Mouse (Mus musculus) spleen, adult 10 weeks (tissue): ENCODE results near the gene Mgst3. TPM values are rescaled to one million over a fixed set of nuclear protein-coding genes. Genes with fewer than 3 reads are reported as not detected.

ENCODE experiments used
- polyA plus RNA-seq: library from polyadenylated mRNA; stranded (reverse); fragments of 350-450 nt; fragmentation: Illumina TruSeq; extraction: RNeasy Lipid Tissue Mini Kit (QIAGEN cat#74804); gene quantifications from one replicate; pipeline ENCODE4 v1.2.3, GENCODE M21; 2015; ENCODE audit warnings: low replicate concordance; ENCODE audit not compliant: insufficient read depth

The Mgst3 gene
- 4.7 TPM for polyA plus RNA-seq

DNA sequence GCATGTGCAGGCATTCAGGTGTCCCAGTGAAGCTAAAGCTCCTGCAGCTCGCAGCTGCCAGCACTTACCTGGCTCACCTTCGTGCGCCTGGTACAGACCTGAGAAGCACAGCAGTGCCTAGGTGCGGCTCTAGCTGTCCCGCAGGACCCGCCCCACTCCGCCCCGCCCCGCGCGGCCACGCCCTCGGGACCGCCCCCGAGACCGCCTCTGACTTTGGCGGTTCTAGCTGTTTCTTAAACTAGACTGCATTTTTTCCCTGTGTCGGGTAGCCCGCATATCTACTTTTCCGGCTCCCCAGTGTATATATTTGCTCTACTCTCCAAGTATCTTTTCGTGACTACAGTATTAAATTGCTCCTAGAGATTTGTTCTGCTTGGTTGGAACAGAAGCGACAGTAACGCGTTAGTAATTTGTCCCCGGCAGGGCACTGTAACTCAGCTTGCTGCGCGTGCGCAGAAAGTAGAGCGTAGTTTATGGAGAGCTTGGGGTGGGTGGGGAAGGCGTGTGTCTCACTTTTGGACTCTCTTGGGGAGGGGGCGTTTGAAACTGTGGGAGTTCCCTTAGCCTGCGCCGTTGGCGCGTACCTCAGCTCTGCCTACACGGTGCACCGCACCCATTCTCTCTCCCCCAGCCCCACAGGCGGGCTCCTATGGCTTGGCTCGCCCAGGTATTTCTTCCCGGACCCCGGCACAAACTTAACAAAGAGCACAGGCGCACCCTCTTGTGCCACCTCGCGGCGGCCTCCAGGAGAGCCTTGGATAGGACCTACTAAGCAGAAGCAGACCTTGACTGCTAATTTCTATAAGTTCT lies at the start of gene Mgst3:
Gene Mgst3, minus strand, starts transcription at position 159 of the 810 bp plus-strand sequence.

DNA sequence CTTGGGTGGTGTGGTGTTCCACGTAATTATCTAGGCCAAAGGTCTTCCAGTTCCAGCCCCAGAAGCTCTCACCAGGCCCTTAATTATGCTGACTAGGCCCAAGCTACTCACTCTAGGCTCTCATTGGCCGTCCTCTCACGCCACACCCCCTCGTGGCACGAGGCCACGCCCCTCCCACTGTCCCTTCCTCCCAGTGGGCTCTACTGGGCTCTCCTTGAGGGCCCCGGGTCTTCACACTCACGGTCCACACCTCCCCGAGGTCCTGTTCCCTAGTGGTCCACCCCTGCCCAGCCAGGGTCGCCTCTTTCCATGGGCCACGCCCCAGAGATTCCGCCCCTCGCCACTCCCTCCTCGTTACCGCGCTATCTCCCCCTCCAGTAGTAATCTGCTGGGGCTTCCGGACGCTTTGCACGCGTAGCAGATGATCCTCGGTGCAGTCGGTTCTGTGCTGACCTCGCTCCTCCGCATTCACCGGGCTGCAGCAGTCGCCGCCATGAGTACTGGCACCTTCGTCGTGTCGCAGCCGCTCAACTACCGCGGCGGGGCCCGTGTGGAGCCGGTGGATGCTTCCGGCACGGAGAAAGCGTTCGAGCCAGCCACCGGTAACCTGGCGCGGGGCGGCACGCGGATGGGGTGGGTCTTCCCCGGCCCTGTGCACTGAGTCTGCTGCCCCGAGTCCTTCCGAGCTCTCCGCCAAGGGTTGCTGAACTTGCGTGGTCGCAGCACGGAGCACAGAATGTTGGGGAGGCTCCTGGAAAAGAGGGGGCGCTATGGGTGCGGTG lies 43.6 kb downstream of the Mgst3 start, which contains the start of gene Aldh9a1:
Gene Aldh9a1, plus strand, starts transcription at position 177 of the 782 bp plus-strand sequence.

Other genes starting within 250 kb of the Mgst3 start
- gene Uck2, start 108.5 kb downstream of the Mgst3 start, polyA plus RNA-seq, result 28.4 TPM
- gene Tmco1, start 85.5 kb downstream of the Mgst3 start, polyA plus RNA-seq, result 125 TPM
- gene Aldh9a1, start 43.9 kb downstream of the Mgst3 start, polyA plus RNA-seq, result 43.3 TPM
- not detected for gene Lrrc52, start 72.9 kb upstream of the Mgst3 start, polyA plus RNA-seq
- 1.7 TPM for gene Rxrg, start 204.5 kb upstream of the Mgst3 start, polyA plus RNA-seq